Mouse (Mus musculus) neural tube, embryonic 15.5 days (tissue): ENCODE measurements around the gene Dll1. TPM values are rescaled to one million over a fixed set of nuclear protein-coding genes. Genes with fewer than 3 reads are reported as not detected.

Source experiments
- ATAC-seq: fragments of 200-750 bp; cut with Nextera tagmentation; 2 replicates; pipeline ENCODE4 v1.8.0; 2017; ENCODE audit warnings: mild to moderate bottlenecking, moderate TSS enrichment, moderate library complexity; ENCODE audit not compliant: low FRiP score
- H3K27ac ChIP-seq: fragments of 300-500 bp; sonication (generic); replicated peaks from 2 replicates; pipeline ENCODE4 v1.5.1; 2015; ENCODE audit warnings: mild to moderate bottlenecking, inconsistent platforms
- H3K27me3 ChIP-seq: fragments of 300-500 bp; sonication (generic); replicated peaks from 2 replicates; pipeline ENCODE4 v1.6.1; 2015; ENCODE audit warnings: inconsistent platforms
- H3K36me3 ChIP-seq: fragments of 300-500 bp; sonication (generic); 2 replicates; pipeline ENCODE4 v1.6.1; 2015; ENCODE audit warnings: inconsistent platforms
- H3K4me1 ChIP-seq: fragments of 300-500 bp; sonication (generic); 2 replicates; pipeline ENCODE4 v1.6.1; 2015; ENCODE audit warnings: inconsistent platforms
- H3K4me2 ChIP-seq: fragments of 300-500 bp; sonication (generic); 2 replicates; pipeline ENCODE4 v1.6.1; 2015; ENCODE audit warnings: inconsistent platforms, mild to moderate bottlenecking, moderate library complexity
- H3K4me3 ChIP-seq: fragments of 300-500 bp; sonication (generic); replicated peaks from 2 replicates; pipeline ENCODE4 v1.5.1; 2015; ENCODE audit warnings: mild to moderate bottlenecking, inconsistent platforms
- H3K9ac ChIP-seq: fragments of 300-500 bp; sonication (generic); replicated peaks from 2 replicates; pipeline ENCODE4 v1.6.1; 2015; ENCODE audit warnings: mild to moderate bottlenecking, inconsistent platforms
- H3K9me3 ChIP-seq: fragments of 300-500 bp; sonication (generic); replicated peaks from 2 replicates; pipeline ENCODE4 v1.6.1; 2016; ENCODE audit warnings: inconsistent platforms
- WGBS: fragments of 180-500 bp; shearing (Covaris S2); methylation state at CpG from one replicate; pipeline ENCODE4 v1.1.7; 2015; ENCODE audit warnings: mixed read lengths; 5-methylcytosine and 5-hydroxymethylcytosine counted together
- polyA plus RNA-seq: library from polyadenylated mRNA; unstranded; fragments of >200 nt; fragmentation: Nextera tagmentation; extraction: Ambion mirVana; gene quantifications from 2 replicates; pipeline ENCODE4 v1.2.1, GENCODE M21; 2015

The Dll1 gene
- polyA plus RNA-seq, 1 experiment from 2014 or later, result 14.1 TPM

GRCm38 (mm10) chr17:15375701-15376493 lies 775 bp downstream of the Dll1 start:
- Histone ChIP-seq H3K36me3 (peaks cover under 1% of the 10 kb centered on the region; the same call in 1 of the 2 replicates), H3K4me3 (peak overlapping the region; percentile 84), H3K27ac (peak overlapping the region; percentile 96), H3K9ac (peak overlapping the region; percentile 90), H3K4me1 (peaks cover 72% of the 10 kb centered on the region), H3K9me3 (no peaks in the 10 kb centered on the region), H3K4me2 (peak overlapping the region; percentile 82), H3K27me3 (no peaks in the 10 kb centered on the region)
- under 1% methylated on average over 68 of the region's 69 CpGs for WGBS
- ATAC-seq, result peak; percentile 76

DNA sequence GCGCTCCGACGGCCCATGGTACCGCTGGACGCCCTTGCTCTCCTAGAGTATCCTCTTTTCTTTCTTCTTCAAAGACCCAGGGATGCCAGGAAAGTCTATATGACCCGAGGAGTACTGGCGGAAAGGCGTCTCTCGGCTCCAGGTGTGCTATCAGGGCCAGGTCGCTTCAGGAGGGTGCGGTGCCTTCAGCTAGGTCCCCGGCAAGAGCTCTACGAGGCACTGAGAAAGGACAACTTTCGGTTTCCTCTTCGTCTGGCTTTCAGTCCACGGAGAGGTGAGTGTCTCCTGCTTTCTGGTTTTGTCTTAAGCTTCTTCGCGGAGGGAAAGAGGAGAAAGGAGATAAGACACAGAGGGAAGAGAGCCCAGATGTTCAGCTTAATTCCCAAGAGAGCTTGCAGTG lies 1.4 kb downstream of the Dll1 start:
- WGBS, result under 1% methylated on average over 18 of the region's 18 CpGs
- peaks cover 68% of the 10 kb centered on the region for H3K4me1 ChIP-seq
- H3K4me3 ChIP-seq, result peak overlapping the region; percentile 84

DNA sequence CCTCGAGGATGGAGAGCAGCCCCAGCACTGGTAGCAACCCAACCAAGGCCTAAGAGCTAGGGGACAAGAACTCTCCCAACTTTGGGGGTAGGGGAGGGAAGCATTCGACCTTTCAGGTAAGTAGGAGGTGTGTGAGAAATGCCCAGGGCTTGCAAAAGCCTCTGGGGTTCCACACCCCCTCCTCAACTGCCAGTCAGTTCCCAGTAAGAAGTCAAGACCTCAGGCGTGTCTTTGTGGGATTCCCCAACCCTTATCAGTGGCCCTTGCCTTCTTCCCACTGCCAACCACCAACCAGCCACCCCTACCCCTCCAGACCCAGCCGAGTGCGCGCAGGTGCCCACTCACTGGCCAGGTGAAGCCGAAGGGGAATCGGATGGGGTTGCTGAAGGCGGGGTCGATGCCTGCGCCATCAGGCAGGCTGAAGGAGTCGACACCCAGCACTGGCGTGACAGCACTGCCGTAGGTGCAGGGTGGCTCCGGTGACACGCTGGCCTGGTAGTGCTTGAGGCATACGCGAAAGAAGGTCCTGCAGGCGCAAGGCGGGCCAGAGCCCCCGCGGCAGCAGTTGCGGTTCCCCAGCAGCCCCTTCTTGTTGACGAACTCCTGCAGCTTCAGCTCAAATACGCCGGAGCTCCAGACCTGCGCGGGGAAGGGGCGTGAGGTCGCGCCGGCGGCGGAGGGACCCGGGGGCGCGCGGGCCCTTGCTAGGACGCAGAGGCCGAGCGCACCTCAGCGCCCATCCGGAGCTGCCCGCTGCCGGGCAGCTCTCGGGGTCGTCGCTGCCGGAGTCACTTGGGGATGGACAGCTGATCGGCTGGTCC lies 2.1 kb downstream of the Dll1 start:
- Histone ChIP-seq H3K4me1 (peaks cover 69% of the 10 kb centered on the region), H3K4me2 (peak overlapping the region; percentile 82), H3K9me3 (no peaks in the 10 kb centered on the region), H3K36me3 (peaks cover 14% of the 10 kb centered on the region), H3K27ac (peak overlapping the region; percentile 96), H3K27me3 (no peaks in the 10 kb centered on the region), H3K9ac (peak overlapping the region; percentile 90), H3K4me3 (peak overlapping the region; percentile 84)
- under 1% methylated on average over 44 of the region's 50 CpGs for WGBS
- 0 out of 2 replicates have a peak, but pooled peaks have one; percentile 4 for ATAC-seq

More for the DNA sequence above, 1.4 kb downstream of the Dll1 start:
- H3K27me3 ChIP-seq, result no peaks in the 10 kb centered on the region
- H3K27ac ChIP-seq, result peak overlapping the region; percentile 96
- H3K4me2 ChIP-seq, result peak overlapping the region; percentile 82
- no peaks in the 10 kb centered on the region for H3K9me3 ChIP-seq
- peaks cover 8% of the 10 kb centered on the region for H3K36me3 ChIP-seq
- peak overlapping the region; percentile 90 for H3K9ac ChIP-seq
- peak; percentile 3; the same call in 1 of the 2 replicates for ATAC-seq

- H3K4me3 ChIP-seq, result peak overlapping the region; percentile 84
- peaks cover 29% of the 10 kb centered on the region for H3K36me3 ChIP-seq
- peaks cover 58% of the 10 kb centered on the region for H3K4me1 ChIP-seq
- H3K4me2 ChIP-seq, result peak overlapping the region; percentile 82
- WGBS, result 64% methylated on average over 15 of the region's 15 CpGs
- no peak overlapping the region for H3K27ac ChIP-seq
- no peaks in the 10 kb centered on the region for H3K9me3 ChIP-seq
- ATAC-seq, result no peak
- H3K9ac ChIP-seq, result peak overlapping the region; percentile 90
- no peaks in the 10 kb centered on the region for H3K27me3 ChIP-seq
Measured at GRCm38 (mm10) chr17:15372931-15373652, 3.6 kb downstream of the Dll1 start.

DNA sequence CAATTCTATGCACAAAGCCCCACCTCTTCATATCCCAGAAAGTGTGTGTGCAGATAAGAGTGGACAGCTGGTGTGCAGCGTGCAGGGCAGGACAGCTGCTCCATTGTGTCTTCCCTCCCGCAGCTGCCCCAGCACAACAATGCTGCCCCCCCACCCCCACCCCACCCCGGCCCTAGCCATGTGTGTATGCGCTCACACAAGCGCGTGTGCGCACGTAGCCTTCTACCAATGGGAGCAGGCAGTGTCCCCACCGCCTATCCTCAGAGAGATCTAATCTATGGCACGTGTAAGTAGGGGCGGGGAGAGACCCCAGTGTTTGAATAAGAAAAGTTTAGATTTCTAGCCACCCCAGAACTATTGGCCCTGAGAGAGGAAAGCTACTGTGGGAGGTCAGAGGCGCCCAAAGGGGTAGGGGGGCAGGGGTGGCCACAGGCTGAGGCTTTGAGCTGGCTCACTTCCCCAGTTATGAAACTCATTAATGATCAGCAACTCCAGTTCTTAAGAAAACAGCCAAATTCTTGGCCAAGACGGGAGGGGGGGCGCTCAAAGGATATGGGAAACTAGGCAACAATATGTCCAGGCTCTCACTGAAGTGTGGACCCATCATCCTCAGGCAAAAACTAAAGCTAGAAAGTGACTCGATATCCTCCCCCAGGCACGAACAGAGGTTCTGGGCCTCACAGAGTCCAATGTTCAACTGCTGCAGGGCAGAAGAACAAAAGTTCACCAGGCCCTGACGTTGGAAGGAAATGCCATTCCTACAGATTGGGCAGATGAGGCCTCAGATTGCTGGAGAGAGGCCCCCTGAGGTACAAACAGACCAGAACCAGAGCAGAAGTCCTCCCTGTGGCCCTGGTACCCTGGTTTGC lies 4.5 kb downstream of the Dll1 start:
- Histone ChIP-seq H3K4me3 (peak overlapping the region; percentile 84), H3K4me2 (peak overlapping the region; percentile 82), H3K4me1 (peaks cover 49% of the 10 kb centered on the region), H3K27ac (no peak overlapping the region), H3K9me3 (no peaks in the 10 kb centered on the region), H3K36me3 (peaks cover 35% of the 10 kb centered on the region), H3K27me3 (no peaks in the 10 kb centered on the region), H3K9ac (peak overlapping the region; percentile 90)
- no peak for ATAC-seq
- WGBS, result 18% methylated on average over 17 of the region's 17 CpGs

- 92% methylated on average over 14 of the region's 14 CpGs for WGBS
- no peak for ATAC-seq
- Histone ChIP-seq H3K27me3 (no peaks in the 10 kb centered on the region), H3K4me3 (no peak overlapping the region), H3K36me3 (peaks cover 43% of the 10 kb centered on the region), H3K27ac (no peak overlapping the region), H3K4me2 (no peak overlapping the region), H3K9me3 (no peaks in the 10 kb centered on the region), H3K4me1 (peaks cover 42% of the 10 kb centered on the region), H3K9ac (no peak overlapping the region)
Measured at GRCm38 (mm10) chr17:15370401-15370800, 6.3 kb downstream of the Dll1 start.

GRCm38 (mm10) chr17:15365650-15366049 lies 11.0 kb downstream of the Dll1 start:
- H3K27ac ChIP-seq, result no peak overlapping the region
- H3K27me3 ChIP-seq, result no peaks in the 10 kb centered on the region
- H3K4me1 ChIP-seq, result peaks cover 9% of the 10 kb centered on the region; the same call in 1 of the 2 replicates
- no peak overlapping the region for H3K4me3 ChIP-seq
- no peak overlapping the region for H3K9ac ChIP-seq
- no peak overlapping the region for H3K4me2 ChIP-seq
- H3K9me3 ChIP-seq, result no peaks in the 10 kb centered on the region
- H3K36me3 ChIP-seq, result peaks cover 40% of the 10 kb centered on the region
- no peak for ATAC-seq
- 85% methylated on average over 5 of the region's 5 CpGs for WGBS

- Histone ChIP-seq H3K27ac (no peak overlapping the region), H3K9me3 (no peaks in the 10 kb centered on the region), H3K4me2 (no peak overlapping the region), H3K4me3 (no peak overlapping the region), H3K9ac (no peak overlapping the region), H3K36me3 (peaks cover 20% of the 10 kb centered on the region), H3K27me3 (no peaks in the 10 kb centered on the region), H3K4me1 (no peaks in the 10 kb centered on the region)
- ATAC-seq, result no peak
- 74% methylated on average over 3 of the region's 3 CpGs for WGBS
Measured at GRCm38 (mm10) chr17:15363656-15364055, 13.0 kb downstream of the Dll1 start.

GRCm38 (mm10) chr17:15357071-15357470 lies 19.6 kb downstream of the Dll1 start:
- no peak for ATAC-seq
- Histone ChIP-seq H3K4me1 (no peaks in the 10 kb centered on the region), H3K9ac (no peak overlapping the region), H3K27ac (no peak overlapping the region), H3K4me3 (no peak overlapping the region), H3K4me2 (no peak overlapping the region), H3K27me3 (no peaks in the 10 kb centered on the region), H3K36me3 (no peaks in the 10 kb centered on the region), H3K9me3 (no peaks in the 10 kb centered on the region)
- WGBS, result 85% methylated on average over 3 of the region's 3 CpGs

DNA sequence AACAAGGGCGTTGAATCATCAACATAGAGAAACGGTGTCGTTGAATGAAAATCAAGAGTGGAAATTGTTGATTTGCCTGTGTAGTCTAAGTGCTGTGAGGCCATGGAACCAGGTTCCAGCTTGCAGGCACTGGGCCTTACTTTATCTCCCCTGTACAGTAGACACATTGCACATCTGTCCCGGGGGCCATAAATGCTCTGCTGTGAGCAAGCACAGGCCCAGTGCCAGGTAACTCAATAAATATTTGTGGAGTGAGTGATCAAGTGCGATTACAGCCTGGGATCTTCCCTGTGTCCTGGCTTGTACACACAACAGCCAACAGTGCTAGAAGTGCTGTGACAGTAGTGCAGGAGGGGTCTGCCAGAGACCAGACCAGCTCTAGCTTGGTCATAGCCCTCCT lies 20.1 kb downstream of the Dll1 start:
- Histone ChIP-seq H3K4me2 (no peak overlapping the region), H3K4me1 (no peaks in the 10 kb centered on the region), H3K9ac (no peak overlapping the region), H3K27me3 (no peaks in the 10 kb centered on the region), H3K4me3 (no peak overlapping the region), H3K27ac (no peak overlapping the region), H3K9me3 (no peaks in the 10 kb centered on the region), H3K36me3 (no peaks in the 10 kb centered on the region)
- no peak for ATAC-seq
- WGBS, result 87% methylated on average over 5 of the region's 5 CpGs
